Mouse (Mus musculus): Measurements from ENCODE around the gene Galm.
A peak's percentile ranks its signal among the peaks of the same experiment; 100 is the strongest.

Galm gene

DNA sequence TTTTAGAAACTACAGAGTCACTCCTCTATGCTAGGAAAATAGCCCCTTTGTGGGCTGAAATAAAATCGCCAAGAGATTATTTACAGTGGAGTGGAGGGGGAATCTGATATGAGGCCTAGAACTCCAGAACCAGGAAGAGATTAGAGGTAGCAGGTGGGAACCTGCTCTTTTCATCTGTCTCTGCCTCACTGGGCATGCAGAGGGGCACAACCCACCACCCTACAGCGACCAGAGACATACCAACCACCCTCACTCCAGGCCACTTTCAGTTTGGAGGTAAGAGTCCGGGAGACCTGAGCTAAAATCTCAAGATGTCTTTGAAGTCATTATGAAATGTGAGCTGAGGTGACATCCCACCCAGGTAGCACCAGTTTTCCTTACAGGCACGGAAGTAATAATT, 2.1 kb downstream of the Galm start:
- DNase-seq, result no peak

DNA sequence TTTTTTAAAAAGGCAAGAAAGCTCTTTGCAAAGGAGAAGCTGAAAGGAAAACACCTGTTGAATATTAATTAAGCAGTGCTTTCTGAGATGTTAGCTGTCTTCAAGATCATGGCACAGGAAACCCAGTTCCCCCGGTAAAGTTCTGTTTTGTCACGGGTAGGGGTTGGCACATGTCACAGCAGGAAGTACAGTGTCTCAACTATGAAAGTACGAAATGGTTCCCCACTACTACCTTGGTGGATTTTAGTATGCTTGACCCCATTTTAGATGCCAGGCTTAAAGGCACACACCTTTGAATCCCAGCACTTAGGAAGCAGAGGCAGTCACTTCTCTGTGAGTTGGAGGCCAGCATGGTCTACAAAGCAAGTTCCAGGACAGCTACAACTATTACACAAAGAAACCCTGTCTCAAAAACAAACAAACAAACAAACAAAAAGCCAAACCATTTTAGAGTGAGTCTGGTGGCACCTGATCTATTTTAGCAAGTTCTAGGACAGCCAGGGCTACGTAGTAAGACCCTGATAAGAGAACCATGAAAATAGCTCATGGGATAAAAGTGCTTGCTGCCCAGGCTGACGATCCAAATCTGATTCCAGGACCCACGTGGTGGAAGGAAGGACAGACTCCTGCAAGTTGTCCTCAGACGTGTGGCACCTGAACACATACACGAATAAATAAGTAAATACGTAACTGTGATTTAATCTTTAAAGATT, 3.6 kb downstream of the Galm start:
- no peak for DNase-seq

DNA sequence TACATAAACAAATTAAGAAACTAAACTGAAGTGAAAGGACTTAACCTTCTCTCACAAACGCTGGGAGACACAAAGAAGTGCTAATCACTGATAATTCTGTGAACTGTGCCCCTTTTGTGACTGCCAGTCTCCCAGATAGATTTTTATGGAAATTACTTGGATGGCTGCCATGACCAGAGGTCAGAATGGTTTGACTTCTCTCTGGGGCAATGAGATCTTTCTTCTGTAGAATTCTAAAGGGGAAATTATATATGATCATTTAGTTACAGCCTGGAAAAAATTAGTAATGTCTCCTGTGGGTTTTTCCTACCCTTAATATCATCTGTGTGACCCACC, 4.1 kb downstream of the Galm start:
- no peak for DNase-seq

DNA sequence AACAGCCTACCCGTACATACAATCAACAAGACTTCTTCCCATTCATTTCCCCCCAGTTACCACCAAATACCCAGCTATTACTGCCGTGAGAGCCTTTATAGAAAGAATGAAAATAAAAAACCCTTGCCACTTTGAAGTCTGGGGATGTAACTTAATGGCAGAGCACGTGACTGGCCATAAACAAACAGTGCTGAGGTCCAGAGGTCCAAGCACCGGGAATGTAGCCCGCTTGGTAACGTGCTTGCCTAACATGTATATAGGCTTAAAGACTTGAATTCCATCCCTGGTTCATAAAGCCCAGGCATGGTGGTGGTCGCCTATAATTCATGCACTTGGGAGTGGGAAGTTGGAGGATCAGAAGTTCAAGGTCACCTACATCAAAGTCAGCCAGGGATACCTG, 4.6 kb downstream of the Galm start:
- DNase-seq, result no peak

DNA sequence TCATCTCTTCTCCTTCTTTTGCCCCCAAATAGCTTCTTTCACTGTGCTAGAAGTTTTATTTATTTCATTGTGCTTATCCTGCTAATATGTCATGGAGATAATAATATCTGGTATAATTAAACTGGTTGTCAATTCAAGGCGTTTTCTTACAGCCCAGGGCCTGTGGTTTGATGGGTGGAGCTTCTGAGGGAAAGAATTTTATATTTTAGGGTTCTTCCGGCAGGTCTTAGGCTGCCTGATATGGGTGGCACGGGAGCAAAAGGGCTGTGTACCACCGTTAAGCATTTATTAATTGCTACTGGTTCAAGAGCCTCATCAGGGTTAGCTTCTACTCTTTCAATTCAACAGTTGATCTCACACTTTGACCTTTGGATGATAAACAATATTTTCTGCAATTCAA, 5.2 kb downstream of the Galm start:
- no peak for DNase-seq

DNA sequence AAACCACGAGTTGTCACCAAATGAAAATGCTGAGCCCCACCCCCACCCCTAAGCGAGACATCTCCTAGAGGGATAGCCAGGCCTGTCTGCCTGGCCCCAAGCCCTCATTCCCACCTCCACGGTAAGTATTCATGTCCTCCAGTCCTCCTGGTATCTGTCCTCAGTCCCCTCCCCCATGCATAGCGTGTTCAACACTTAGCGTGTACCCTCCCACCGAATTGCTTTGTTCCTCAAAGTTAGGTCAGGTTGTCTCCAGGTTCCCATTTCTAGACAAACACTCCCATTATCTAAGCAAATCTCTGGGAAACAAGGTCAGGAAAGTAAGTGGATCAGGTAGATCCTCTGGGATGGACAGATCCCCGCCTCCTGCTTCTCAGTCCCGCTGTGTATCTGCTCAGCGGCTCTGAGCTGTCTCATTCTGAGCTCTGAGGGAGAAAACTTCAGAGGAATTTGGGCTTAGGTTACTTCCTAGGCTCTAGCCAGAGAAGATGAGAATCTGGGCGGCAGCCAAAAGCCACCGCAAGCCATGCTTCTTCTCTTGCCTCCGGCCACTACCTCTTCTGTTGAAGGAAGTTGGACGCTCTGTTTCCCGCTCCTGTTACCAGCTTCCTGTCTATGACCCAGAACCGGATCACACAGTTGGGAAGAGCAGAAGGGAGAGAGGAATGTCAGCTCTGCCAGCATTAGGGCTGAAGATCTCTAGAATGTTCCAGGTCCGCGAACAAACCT, 11.3 kb downstream of the Galm start:
- DNase-seq, result peak; percentile 23 to 39

DNA sequence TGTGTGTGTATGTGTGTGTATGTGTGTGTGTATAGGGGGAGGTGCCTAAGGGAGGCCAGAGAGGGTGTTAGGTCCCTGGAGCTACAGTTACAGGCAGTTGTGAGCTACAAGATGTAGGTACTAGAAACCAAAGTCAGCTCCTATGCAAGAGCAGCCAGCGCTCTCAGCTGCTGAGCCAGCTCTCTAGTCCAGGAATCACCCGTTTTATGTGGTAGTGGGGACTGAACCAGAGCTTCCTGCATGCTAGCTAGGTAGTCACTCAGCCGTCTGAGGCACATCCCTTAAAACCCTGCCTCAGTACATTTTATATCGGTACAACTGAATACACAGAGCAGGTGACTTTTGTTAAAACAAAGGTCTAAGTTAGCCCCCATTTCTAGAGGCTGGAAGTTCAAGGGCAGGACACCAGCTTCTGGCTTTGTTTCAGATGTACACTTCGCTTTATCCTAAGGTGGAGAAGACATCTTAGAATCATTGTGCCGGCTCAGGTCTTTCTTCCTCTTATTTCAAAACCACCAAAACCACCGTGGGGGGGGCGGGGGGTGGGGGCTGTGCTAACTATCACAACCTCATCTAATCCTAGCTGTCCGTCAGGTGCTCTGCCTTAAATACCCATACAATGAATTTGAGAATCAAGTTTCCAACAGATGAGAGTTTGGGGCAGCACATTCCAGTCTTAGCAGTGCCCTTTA, 12.6 kb downstream of the Galm start:
- DNase-seq, result no peak

DNA sequence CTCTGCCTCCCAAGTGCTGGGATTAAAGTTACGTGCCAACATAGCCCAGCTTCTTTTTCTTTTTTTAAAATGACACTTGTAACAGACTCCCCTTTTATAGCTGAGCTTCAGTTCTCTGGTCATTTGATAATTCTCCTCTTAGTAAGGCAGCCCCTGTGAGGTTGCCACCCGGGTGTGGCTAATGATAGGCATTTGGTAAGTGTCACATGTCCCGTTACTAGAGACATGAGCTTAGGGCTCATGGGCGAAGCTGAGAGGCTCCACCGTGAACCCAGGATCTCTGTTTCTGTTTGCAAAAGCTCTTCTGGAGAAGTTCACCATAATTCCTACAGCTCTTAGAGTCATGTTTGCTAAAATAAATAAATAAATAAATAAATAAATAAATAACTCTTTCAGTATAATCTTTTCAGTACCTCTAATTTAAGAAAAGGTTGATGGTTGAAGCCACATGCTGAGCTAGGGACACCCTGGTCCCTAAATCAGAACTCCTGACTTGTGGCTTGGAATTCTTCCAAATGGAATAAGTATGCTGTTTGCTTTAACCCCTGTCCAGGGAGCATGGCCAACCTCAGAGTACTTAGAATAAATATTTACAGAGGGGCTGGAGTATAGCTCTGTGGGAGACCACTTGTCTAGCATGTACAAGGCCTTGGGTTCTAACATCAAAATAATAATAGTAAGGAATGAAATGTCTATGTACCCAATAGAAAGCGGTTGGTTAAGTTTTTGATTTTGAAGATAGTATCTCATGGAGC, 16.4 kb downstream of the Galm start:
- no peak for DNase-seq

DNA sequence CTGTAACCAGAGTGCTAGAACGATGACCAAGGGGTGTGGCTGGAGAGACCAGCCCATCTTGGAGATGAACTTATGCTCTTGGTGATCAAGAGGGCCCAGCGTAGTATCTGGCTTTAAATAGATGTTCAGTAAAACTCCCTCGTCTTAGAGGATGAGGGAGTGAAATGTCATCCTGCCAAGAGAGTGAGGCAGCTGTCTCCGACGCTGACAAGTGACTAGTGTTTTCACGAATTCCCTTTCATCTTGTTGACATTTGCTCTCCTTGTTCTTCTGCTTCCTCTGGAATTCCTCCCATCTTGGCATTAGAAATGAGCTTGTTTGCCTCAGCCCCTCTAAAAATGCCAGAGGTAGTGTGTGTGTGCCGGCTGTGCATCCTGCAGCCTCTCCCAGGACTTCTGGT, 17.9 kb downstream of the Galm start:
- DNase-seq, result no peak

DNA sequence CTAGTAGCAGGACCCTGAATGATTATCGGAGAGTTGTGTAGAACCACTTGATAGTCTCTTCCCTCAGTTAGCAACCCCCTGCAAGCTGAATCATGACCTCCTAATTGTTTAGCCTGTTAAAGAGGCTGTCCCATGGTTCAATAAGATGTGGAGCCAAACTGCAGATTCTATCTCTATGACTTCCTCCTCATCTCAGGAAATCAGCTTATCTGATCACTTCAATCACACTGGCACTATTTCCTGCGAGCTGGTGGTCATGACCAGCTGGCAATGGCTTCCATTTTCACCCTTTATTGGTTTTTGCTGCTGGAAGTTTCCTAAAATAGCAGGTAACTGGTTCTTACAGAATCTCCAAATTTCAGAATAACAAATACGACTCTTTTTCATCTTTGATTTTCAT, 18.5 kb downstream of the Galm start:
- DNase-seq, result no peak

DNA sequence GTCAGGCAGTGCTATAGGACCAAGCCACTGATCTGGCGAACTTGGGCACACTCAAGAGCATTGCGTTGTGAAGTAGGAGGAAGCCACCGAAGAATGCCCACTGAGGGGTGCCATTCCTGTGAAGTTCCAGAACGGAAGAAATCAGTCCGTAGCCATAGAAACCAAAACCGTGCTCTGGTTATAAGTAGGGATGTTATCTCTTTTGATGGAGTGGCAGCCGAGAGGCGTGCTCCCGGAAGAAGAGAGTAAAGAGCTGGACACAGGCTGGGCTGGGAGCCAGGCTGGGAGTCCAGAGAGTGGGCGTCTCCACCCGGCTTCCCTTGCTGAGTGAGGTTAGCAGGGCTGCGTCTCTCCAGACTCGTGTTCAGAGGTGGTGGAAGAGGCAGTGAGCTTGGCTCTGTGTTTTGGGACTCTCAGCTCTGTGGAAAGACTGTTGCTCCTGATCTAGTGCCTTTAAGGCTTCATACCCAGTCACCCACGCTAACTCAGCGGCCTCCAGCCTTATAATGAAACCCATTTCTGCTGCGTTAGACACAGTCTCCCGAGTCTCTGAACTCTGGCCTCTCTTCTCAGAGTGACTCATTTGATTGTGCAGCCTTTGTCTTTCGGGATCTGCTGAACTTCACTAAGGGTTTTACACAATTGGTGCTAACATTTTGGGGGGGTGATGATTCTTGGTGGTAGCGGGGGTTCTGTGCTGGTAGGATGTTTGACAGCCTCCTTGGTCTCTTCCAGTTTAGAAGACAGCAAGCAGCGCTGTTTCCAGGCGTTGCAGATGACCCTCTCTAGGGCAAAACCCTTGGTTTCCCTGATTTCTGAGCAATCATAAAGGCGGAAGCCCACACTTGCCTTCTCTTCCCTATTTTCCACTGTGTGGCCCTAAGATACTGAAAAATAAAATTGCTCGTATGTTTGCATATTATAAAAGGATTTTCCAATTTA, 21.1 kb downstream of the Galm start:
- peak; percentile 54 to 66 for DNase-seq

DNA sequence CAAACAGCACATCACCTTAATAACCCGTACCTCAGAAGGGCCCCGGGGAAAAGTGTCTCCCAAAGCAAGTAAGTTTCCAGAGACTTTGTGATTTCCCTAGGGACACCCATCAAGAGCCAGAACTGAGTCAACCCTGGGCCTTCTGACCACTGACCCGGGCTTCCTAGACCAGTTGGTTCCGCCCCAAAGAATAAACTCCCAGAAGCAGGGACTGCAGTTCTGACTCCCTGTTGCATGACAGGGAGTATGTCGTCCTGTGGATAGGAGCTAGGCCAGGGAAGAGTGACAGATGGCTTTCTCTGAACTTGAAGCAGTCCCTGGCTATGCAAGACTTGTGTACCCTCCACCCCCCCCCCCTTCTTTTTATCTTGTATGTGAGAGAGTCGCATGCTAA, 21.7 kb downstream of the Galm start:
- no peak for DNase-seq

DNA sequence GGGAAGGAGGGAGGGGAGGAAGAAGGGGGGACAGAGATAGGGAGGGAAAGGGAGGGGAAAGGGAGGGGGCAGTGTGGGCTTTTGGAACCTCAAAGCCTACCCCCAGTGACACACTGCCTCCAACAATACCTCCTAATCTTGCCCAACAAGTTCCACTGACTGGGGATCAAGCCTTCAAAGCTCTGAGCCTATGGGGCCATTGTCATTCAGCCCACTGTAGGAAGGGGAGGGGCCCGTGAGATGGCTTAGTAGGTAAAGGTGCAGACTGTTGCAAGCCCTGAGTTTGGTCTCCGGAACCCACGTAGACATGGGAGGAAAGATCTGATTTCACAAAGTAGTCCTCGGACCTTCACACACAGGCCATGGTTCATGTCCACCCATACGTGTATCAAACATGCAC, 24.1 kb downstream of the Galm start:
- DNase-seq, result no peak

DNA sequence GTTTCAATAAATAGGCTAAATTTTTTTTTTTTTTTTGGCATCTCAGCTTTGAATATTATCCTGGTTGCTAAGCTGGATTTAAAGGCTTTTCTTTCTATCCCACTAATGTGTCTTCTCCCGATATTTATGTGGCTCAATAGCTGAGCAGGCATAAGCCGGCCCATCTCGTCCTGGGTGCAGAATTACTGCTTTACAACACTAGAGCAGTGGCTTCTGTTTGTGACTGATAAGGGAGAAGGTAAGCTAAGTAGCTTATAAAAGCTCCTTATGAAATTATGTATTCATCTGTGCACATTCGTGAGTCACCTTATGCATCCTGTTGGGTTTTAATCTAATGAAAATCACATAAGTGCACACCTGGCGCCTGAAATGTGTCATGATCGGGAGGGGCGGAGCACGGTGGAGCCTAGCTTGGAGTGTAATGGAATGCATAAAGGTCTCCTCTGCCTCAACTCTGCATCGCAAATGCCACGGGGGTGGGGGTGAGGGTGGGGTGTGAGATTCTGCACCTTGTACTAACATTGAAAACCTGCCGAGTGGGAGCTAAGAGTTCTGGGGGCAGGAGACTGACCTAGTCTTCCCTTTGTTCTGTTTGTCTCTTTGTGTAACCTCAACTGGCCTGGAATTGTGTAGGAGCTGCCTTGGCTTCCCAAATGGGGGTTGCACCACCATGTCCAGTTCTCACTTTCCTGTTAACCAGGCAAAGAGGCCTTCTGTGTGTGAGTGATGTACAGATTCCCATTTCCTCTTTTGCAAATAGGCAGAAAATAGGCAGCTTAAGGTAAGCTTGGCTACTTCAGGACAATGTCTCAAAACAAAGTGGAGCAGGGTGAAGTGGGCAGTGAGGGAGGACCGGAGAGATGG, 25.7 kb downstream of the Galm start:
- no peak for DNase-seq

DNA sequence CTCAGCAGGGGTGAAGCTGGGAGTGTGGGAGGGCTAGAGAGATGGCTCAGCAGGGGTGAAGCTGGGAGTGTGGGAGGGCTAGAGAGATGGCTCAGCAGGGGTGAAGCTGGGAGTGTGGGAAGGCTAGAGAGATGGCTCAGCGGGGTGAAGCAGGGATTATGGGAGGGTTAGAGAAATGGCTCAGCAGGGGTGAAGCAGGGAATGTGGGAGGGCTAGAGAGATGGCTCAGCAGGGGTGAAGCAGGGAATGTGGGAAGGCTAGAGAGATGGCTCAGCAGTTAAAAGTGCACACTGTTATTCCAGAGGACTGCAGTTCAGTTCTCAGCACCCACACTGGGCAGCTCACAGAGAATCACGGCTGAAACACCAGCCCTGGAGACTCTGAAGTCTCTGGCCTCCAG, 26.4 kb downstream of the Galm start:
- DNase-seq, result no peak

DNA sequence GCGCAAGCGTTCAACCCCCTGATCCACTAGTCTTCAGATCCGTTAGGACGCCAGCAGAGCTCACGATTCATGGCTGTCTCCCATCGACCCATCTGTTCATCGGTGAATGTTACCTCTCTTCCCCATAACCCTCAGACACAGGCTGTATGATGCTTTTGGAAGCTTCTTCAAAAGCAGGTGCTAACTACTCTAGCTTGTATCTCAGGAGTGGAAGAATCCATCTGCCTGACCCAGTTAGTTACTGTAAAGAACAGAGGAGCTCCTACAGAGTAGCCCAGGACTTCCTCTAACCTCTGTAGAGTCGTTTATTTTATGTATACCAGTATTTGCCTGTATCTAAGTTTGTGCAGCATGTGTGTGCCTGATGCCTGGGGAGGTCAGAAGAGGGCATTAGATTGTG, 29.6 kb downstream of the Galm start:
- no peak for DNase-seq

DNA sequence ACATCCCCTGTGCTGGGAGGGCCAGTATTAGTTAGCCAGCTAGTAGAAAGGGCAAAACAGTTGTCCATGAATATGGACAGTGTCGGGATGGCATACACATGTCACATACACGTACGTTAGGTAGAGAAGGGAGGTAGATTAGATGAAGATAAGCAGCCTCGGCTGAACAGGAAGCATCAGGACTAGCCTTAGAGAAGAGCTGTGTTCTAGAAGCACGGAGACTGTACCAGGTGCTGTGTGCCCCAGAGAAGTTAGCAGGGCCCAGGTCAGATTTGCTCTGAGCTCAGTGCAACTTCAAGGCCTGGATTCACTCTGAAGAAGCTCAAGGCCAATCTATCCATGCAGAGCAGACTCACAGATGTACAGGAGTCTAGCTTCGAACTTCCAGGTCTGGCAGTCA, 30.2 kb downstream of the Galm start:
- no peak for DNase-seq

DNA sequence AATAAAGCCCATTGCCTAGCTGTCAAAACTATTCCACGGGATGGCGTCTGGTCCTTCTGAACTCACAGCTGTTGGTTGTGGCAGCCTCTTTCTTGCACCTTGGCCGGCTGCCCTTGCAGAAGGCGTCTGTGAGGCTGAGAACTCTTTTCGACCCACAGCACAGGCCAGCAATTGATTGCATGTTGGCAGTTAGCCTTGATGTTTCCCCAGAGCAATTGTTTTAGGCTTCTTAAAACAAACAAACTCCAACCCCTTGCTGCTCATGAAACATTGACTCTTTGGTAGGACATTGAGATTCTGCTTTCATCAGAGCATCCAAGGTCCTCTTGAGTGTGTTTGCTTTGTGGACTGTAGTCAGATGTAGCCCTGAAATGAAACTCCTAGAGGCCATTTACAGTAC, 33.2 kb downstream of the Galm start:
- peak; percentile 71 to 74 for DNase-seq

DNA sequence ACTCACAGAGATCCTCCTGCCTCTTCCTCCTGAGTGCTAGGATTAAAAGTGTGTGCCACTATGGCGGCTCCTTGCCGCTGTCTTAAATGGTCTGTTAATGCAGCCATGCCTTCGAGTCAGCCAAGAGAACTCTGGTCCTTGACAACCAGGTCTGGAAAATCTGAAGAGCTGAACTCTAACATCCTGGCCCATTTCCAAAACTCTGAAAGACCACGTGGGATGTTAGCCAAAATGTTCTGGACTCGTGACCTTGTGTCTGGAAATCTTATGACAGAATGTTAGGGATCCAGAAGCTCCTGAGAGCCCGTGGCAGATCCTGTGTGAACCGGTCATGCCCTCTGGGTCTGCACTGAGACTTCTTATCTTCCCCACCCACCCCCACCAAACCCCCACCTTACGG, 36.7 kb downstream of the Galm start:
- peak in 1 of 2 experiments; percentile 22 for DNase-seq

DNA sequence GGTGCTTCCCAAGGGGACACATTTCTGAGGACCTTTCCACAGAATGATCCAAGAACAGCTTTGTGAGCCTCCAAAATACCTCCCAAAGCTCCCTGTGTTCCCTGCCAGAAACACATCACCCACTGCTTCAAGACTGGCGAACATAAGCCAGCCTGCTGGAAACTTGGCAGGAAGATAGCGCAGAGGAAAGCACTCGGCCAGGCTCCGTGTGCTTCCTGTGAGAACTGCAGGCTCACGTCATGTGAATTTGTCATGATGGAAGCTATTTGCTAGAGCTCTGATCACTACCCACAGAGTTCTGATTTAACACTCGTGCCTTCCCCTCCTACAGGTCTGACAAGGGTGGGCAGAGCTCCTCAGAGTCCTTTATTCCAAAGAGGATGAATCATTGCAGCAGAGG, 38.5 kb downstream of the Galm start:
- DNase-seq, result peak; percentile 79 to 88

DNA sequence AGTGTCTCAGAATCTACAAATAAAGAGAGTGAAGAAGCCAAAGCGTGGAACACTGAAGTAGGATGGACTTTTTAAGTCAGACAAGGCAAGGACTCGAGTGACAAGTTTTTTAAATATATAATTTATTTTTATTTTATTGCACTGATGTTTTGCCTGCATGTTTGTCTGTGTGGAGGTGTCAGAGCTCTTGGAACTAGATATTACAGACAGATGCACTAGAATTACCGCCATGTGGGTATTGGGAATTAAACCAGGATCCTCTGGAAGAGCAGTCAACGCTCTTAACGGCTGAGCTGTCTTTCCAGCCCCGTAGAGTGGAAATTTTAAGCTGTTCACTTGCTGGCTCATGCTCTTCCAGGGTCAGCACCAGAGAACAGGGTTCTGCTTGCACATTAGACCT, 39.1 kb downstream of the Galm start:
- DNase-seq, result peak in 1 of 2 experiments; percentile 48

All from cerebellum, postnatal 14 days (tissue).